Mouse (Mus musculus): ENCODE data around the gene Mapk1ip1. TPM values are rescaled to one million over a fixed set of nuclear protein-coding genes. Genes with fewer than 3 reads are reported as not detected.

Mapk1ip1 gene
- polyA plus RNA-seq, 1 experiment: 47.1 TPM

DNA sequence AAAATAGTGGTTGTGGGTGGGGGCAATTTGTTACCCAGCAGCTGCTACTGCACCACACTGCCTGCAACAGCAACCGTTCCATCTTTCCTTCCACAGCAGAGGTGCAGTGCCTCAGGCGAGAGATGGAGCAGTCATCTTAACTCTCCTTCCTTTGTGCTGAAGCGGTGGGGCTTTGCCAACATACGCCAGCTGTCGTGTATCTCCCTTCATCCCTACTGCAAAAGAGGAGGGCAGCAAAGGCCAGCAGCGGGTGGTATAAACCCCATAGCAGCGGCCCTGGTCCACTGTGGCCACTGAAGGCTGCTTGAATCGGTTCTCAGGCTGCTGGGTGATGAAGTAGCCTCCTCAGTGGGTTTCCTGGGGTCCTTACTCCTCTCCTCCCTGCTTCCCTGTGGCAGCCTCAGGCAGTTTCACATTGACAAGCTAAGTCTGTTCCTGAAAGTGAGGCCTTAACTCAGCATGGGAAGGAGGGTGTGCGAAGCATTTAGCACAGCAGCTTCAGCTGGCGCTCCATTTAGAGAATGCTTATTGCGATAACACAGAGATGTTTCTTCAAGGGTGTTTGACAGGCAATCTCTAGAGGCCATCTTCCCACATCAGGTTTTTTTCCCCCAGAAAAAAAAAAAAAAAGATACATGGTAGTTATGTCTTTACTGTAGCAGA is 32.7 kb downstream of the Mapk1ip1 start:
- WGBS: 84% methylated on average over 11 of the region's 11 CpGs
- no peak for TF ChIP-seq CTCF (IDR thresholded peaks at IDR 0.05; ENCODE audit: extremely low read depth, insufficient read depth, insufficient read length, insufficient replicate concordance)
- no peak for TF ChIP-seq POLR2A (IDR thresholded peaks at IDR 0.05; ENCODE audit: low read depth, low read length)
- no peaks in the 10 kb centered on the region for H3K36me3 ChIP-seq (ENCODE audit: control insufficient read depth, insufficient read depth, low read length)

GRCm38 (mm10) chr7:138807146-138807545 is 38.9 kb downstream of the Mapk1ip1 start:
- H3K36me3 ChIP-seq (ENCODE audit: control insufficient read depth, insufficient read depth, low read length): no peaks in the 10 kb centered on the region
- DNase-seq (ENCODE audit: low read depth in 1 of 2, low spot score in 2 of 2): no peak
- no peak overlapping the region for H3K27ac ChIP-seq (ENCODE audit: insufficient read depth, low read length)
- no peaks in the 10 kb centered on the region for H3K27me3 ChIP-seq (ENCODE audit: control insufficient read depth, insufficient read depth, low read length)
- no peaks in the 10 kb centered on the region for H3K4me1 ChIP-seq (ENCODE audit: control insufficient read depth, insufficient read depth, insufficient read length)
- no peak for TF ChIP-seq POLR2A (IDR thresholded peaks at IDR 0.05; ENCODE audit: low read depth, low read length)
- no peak for TF ChIP-seq CTCF (IDR thresholded peaks at IDR 0.05; ENCODE audit: extremely low read depth, insufficient read depth, insufficient read length, insufficient replicate concordance)
- WGBS: 85% methylated on average over 3 of the region's 3 CpGs
- no peak overlapping the region for H3K4me3 ChIP-seq (ENCODE audit: extremely low read depth, insufficient read depth, insufficient read length)

More for the DNA sequence above, 32.7 kb downstream of the Mapk1ip1 start:
- DNase-seq (ENCODE audit: low read depth in 1 of 2, low spot score in 2 of 2): no peak
- Histone ChIP-seq H3K4me1 (ENCODE audit: control insufficient read depth, insufficient read depth, insufficient read length) (no peaks in the 10 kb centered on the region), H3K27ac (ENCODE audit: insufficient read depth, low read length) (no peak overlapping the region), H3K4me3 (ENCODE audit: extremely low read depth, insufficient read depth, insufficient read length) (no peak overlapping the region), H3K27me3 (ENCODE audit: control insufficient read depth, insufficient read depth, low read length) (no peaks in the 10 kb centered on the region)

DNA sequence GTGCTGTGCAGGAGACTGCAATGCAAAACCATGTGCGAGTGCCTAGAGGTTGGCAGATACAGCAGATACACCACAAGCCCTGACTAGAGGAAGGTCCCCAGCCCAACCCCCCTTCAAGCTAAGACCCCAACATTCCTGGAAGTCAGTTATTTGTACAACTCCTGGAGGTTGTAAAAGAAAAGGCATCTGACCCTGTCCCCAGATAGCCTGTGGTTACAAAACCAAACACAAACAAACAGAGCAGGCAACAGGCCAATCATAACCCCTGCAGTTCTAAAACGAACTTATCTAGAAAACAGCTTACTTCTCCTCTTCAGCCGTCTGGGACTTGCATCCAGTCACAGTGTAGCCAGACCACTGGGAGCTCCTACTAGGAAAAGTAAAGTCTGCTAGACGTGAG is 42.7 kb downstream of the Mapk1ip1 start:
- H3K4me3 ChIP-seq (ENCODE audit: extremely low read depth, insufficient read depth, insufficient read length): no peak overlapping the region
- WGBS: 18% methylated on average over 4 of the region's 4 CpGs
- no peak for DNase-seq (ENCODE audit: low read depth in 1 of 2, low spot score in 2 of 2)
- no peak overlapping the region for H3K27ac ChIP-seq (ENCODE audit: insufficient read depth, low read length)
- no peaks in the 10 kb centered on the region for H3K27me3 ChIP-seq (ENCODE audit: control insufficient read depth, insufficient read depth, low read length)
- H3K36me3 ChIP-seq (ENCODE audit: control insufficient read depth, insufficient read depth, low read length): no peaks in the 10 kb centered on the region
- no peak for TF ChIP-seq CTCF (IDR thresholded peaks at IDR 0.05; ENCODE audit: extremely low read depth, insufficient read depth, insufficient read length, insufficient replicate concordance)
- TF ChIP-seq POLR2A (IDR thresholded peaks at IDR 0.05; ENCODE audit: low read depth, low read length): no peak
- no peaks in the 10 kb centered on the region for H3K4me1 ChIP-seq (ENCODE audit: control insufficient read depth, insufficient read depth, insufficient read length)

DNA sequence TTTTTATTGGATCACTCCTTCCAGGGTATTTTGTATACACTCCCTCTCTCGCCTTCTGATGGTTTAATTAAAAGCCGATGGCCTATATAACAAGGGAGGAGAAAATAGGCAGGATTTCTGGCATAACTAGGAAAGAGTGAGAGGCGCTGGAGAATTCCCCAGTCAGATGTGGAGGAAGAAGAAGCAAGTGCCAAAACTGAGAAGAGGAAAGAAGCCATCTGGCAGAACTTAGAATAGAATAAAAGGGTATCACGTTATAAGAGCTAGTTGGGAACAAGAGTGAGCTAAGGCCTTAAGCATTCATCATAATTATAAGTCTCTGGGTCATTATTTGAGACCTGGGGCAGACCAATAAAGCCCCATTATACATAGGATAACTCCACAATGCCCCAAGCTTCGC is 58.0 kb downstream of the Mapk1ip1 start:
- Histone ChIP-seq H3K4me3 (ENCODE audit: extremely low read depth, insufficient read depth, insufficient read length) (no peak overlapping the region), H3K27ac (ENCODE audit: insufficient read depth, low read length) (no peak overlapping the region), H3K27me3 (ENCODE audit: control insufficient read depth, insufficient read depth, low read length) (no peaks in the 10 kb centered on the region), H3K4me1 (ENCODE audit: control insufficient read depth, insufficient read depth, insufficient read length) (no peaks in the 10 kb centered on the region), H3K36me3 (ENCODE audit: control insufficient read depth, insufficient read depth, low read length) (no peaks in the 10 kb centered on the region)
- no peak for DNase-seq (ENCODE audit: low read depth in 1 of 2, low spot score in 2 of 2)
- WGBS: 75% methylated on average over 5 of the region's 5 CpGs
- TF ChIP-seq CTCF (IDR thresholded peaks at IDR 0.05; ENCODE audit: extremely low read depth, insufficient read depth, insufficient read length, insufficient replicate concordance) (no peak), POLR2A (IDR thresholded peaks at IDR 0.05; ENCODE audit: low read depth, low read length) (no peak)

Other genes with a start within 250 kb of the Mapk1ip1 start
- gene Ppp2r2d, start 194 bp downstream of the Mapk1ip1 start, polyA plus RNA-seq (2012; rRNA removed): 11.3 and 11.9 TPM in 2 replicates
- gene Bnip3, start 63.2 kb upstream of the Mapk1ip1 start, polyA plus RNA-seq (2012; rRNA removed): 3.8 and 4.7 TPM in 2 replicates
- 0.35 and 0.37 TPM in 2 replicates for gene Jakmip3, start 94.5 kb upstream of the Mapk1ip1 start, polyA plus RNA-seq (2012; rRNA removed)
- 0.49 and 0.71 TPM in 2 replicates for gene Dpysl4, start 239.7 kb upstream of the Mapk1ip1 start, polyA plus RNA-seq (2012; rRNA removed)